Mouse (Mus musculus) lung, postnatal 10 days (tissue): ENCODE data around the gene Trim66.

Source experiments
- DNase-seq: peaks from one replicate; pipeline ENCODE4 v3.0.0; 2021

Gene Trim66

GRCm38 (mm10) chr7:109445012-109445411 is 62.9 kb downstream of the Trim66 start:
- peak; percentile 53 for DNase-seq

DNA sequence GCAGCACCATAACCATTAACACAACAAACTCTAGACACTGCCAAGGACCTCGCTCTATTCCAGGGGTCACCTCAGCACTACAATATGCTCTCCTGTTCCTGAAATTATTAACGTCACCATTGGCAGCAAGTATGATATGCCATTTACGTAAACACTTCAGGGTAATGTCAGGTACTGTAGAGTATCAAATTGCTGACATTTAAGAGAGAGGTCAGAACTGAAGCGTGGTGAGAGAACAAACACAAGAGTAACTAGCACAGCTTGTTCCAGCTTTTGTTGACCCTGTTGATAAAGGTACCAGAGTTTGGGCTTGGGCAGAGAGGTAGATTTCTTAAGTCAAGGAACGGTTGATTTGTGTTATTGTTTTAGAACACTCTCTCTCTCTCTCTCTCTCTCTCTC is 65.2 kb downstream of the Trim66 start:
- DNase-seq: peak; percentile 14

DNA sequence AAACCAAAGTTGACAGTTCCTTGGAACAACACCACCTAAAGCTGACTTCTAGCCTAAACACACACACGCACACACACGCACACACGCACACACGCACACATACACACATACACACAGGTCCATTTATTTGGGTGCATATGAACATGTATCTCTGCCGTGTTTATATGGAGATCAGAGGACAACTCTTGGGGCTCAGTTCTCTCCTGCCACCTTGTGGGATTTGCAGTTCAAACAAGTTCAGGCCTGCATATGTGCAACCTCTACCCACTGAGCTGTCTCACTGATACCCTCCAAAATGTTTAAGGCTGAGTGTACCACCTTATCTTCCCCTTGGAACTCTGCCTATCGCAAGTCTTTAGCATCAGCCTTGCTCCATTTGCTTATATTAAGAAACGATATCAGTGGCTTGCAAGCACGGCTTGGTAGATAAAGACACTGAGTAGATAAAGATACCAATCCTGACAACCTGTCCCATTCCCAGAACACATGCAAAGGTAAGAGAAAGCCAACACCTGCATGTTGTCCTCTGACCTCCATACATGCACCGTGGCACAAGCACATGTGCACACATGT is 67.2 kb downstream of the Trim66 start:
- no peak for DNase-seq

GRCm38 (mm10) chr7:109438781-109439591 is 68.9 kb downstream of the Trim66 start, which contains the start of gene Stk33:
Gene Stk33, minus strand, starts transcription at chr7:109439081.
- DNase-seq: peak; percentile 59

DNA sequence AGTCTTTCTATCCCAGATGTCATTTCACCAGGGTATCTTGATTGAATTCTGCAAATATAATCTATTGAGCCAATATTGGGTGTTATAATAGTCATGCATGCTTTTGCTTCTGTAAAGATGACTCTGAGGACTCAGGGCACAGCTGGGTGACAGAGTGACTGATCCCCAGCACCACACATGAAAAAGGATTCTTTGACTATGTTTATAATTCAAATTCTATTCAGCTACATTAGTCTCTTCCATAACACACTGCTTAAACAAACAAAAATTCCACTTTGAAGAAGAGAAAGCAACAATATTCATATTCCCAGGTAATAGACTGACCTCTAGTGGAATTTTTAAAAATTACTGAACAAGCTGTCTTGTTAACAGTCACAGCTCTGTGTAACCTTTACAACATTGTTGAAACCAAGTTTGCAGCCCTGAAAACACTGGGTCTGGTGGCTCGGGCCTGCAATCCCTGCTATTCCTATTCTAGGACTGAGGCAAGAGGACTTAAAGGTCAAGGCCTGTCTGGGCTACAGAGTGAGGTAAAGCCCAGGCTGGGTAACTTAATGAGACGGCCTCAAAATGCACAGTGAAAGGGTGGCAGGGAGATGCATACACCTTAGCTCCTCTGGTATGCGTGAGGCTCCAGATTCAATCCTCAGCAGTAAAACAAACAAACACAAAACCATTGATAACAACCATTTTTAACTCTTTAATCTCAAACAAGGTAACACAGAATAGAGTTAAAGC is 83.3 kb downstream of the Trim66 start:
- DNase-seq: no peak

DNA sequence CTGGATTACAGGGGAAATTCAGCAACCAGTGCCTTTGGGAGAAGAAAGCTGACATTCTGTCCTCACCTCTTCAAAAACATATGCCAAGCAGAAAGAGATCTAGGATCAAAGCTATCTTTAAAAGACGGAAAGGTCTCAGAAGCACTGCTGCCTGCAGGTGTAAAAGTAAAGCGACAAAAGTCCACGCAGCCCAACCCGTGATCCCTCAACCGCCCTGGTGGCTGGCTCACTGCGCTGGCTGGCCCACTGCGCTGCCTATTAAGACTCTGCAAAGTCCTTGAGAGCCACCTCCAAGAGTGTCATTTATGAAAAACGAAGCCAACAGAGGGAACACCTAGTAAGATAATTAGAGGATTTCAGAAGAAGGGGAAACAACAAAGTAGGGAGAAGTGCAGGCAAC is 85.1 kb downstream of the Trim66 start:
- DNase-seq: no peak

GRCm38 (mm10) chr7:109405491-109405890 is 102.4 kb downstream of the Trim66 start:
- no peak for DNase-seq

GRCm38 (mm10) chr7:109399299-109399698 is 108.6 kb downstream of the Trim66 start:
- DNase-seq: no peak
